Mouse (Mus musculus): ENCODE measurements at regions not wholly inside any gene's neighbourhood (a gene's known extent, or its start where the extent isn't known, plus 50 kb on each side); places are given as distances from the start of the nearest gene placed in this dataset.

GRCm38 (mm10) chr4:101331231-101331630 lies 66.1 kb upstream of the Jak1 start:
- no peak for TF ChIP-seq TAL1 (IDR thresholded peaks at IDR 0.05; ENCODE audit: low read length)
- no peak for TF ChIP-seq GATA1 (IDR thresholded peaks at IDR 0.05; ENCODE audit: low read length)
- H3K27me3 ChIP-seq (ENCODE audit: control insufficient read depth), result no peaks in the 10 kb centered on the region
- no peaks in the 10 kb centered on the region for H3K36me3 ChIP-seq (ENCODE audit: control insufficient read depth)
- H3K9me3 ChIP-seq (ENCODE audit: control insufficient read depth, low read length), result no peaks in the 10 kb centered on the region
- H3K4me3 ChIP-seq (replicated peaks), result no peak overlapping the region
- H3K4me1 ChIP-seq (ENCODE audit: control insufficient read depth), result no peaks in the 10 kb centered on the region

GRCm38 (mm10) chr4:101329060-101329459 lies 64.0 kb upstream of the Jak1 start:
- Histone ChIP-seq H3K27me3 (ENCODE audit: control insufficient read depth) (no peaks in the 10 kb centered on the region), H3K4me3 (replicated peaks) (no peak overlapping the region), H3K4me1 (ENCODE audit: control insufficient read depth) (no peaks in the 10 kb centered on the region), H3K9me3 (ENCODE audit: control insufficient read depth, low read length) (no peaks in the 10 kb centered on the region), H3K36me3 (ENCODE audit: control insufficient read depth) (no peaks in the 10 kb centered on the region)
- no peak for TF ChIP-seq GATA1 (IDR thresholded peaks at IDR 0.05; ENCODE audit: low read length)
- no peak for TF ChIP-seq TAL1 (IDR thresholded peaks at IDR 0.05; ENCODE audit: low read length)

DNA sequence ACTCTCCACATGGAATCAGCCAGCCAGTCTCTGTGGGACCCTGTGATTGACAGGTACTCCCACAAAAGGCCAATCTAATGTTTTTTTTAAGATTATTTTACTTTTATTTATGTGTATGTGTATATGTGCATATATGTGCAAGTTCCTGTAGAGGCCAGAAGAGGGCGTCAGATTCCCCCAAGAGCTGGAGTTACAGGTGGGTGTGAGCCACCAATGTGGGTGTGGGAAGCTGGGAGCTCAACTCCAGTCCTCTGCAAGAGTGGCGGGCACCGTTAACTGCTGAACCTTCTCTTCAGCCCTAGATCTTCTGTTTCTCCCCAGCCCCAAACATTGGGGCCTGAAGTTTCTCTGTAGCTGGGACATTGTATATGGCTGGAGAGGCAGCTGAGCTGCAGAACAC lies 61.0 kb upstream of the Jak1 start:
- Histone ChIP-seq H3K36me3 (ENCODE audit: control insufficient read depth) (no peaks in the 10 kb centered on the region), H3K9me3 (ENCODE audit: control insufficient read depth, low read length) (no peaks in the 10 kb centered on the region), H3K4me1 (ENCODE audit: control insufficient read depth) (no peaks in the 10 kb centered on the region), H3K4me3 (replicated peaks) (no peak overlapping the region), H3K27me3 (ENCODE audit: control insufficient read depth) (no peaks in the 10 kb centered on the region)
- TF ChIP-seq GATA1 (IDR thresholded peaks at IDR 0.05; ENCODE audit: low read length), result no peak
- no peak for TF ChIP-seq TAL1 (IDR thresholded peaks at IDR 0.05; ENCODE audit: low read length)

- H3K27me3 ChIP-seq (ENCODE audit: control insufficient read depth), result no peaks in the 10 kb centered on the region
- no peak overlapping the region for H3K4me3 ChIP-seq (replicated peaks)
- H3K36me3 ChIP-seq (ENCODE audit: control insufficient read depth), result no peaks in the 10 kb centered on the region
- TF ChIP-seq GATA1 (IDR thresholded peaks at IDR 0.05; ENCODE audit: low read length) (no peak), TAL1 (IDR thresholded peaks at IDR 0.05; ENCODE audit: low read length) (no peak)
- H3K9me3 ChIP-seq (ENCODE audit: control insufficient read depth, low read length), result no peaks in the 10 kb centered on the region
- H3K4me1 ChIP-seq (ENCODE audit: control insufficient read depth), result no peaks in the 10 kb centered on the region
Measured at GRCm38 (mm10) chr4:101321731-101322130, 56.6 kb upstream of the Jak1 start.

GRCm38 (mm10) chr4:101320587-101320986 lies 55.5 kb upstream of the Jak1 start:
- TF ChIP-seq TAL1 (IDR thresholded peaks at IDR 0.05; ENCODE audit: low read length), result no peak
- no peak for TF ChIP-seq GATA1 (IDR thresholded peaks at IDR 0.05; ENCODE audit: low read length)
- Histone ChIP-seq H3K4me1 (ENCODE audit: control insufficient read depth) (no peaks in the 10 kb centered on the region), H3K9me3 (ENCODE audit: control insufficient read depth, low read length) (no peaks in the 10 kb centered on the region), H3K4me3 (replicated peaks) (no peak overlapping the region), H3K27me3 (ENCODE audit: control insufficient read depth) (no peaks in the 10 kb centered on the region), H3K36me3 (ENCODE audit: control insufficient read depth) (no peaks in the 10 kb centered on the region)

- H3K9me3 ChIP-seq (ENCODE audit: control insufficient read depth, low read length), result no peaks in the 10 kb centered on the region
- no peak overlapping the region for H3K4me3 ChIP-seq (replicated peaks)
- TF ChIP-seq TAL1 (IDR thresholded peaks at IDR 0.05; ENCODE audit: low read length), result no peak
- no peak for TF ChIP-seq GATA1 (IDR thresholded peaks at IDR 0.05; ENCODE audit: low read length)
- no peaks in the 10 kb centered on the region for H3K27me3 ChIP-seq (ENCODE audit: control insufficient read depth)
- H3K4me1 ChIP-seq (ENCODE audit: control insufficient read depth), result no peaks in the 10 kb centered on the region
- no peaks in the 10 kb centered on the region for H3K36me3 ChIP-seq (ENCODE audit: control insufficient read depth)
Measured at GRCm38 (mm10) chr4:101319681-101320220, 54.7 kb upstream of the Jak1 start.

- H3K4me1 ChIP-seq (ENCODE audit: control insufficient read depth), result no peaks in the 10 kb centered on the region
- no peak overlapping the region for H3K4me3 ChIP-seq (replicated peaks)
- H3K36me3 ChIP-seq (ENCODE audit: control insufficient read depth), result no peaks in the 10 kb centered on the region
- H3K9me3 ChIP-seq (ENCODE audit: control insufficient read depth, low read length), result no peaks in the 10 kb centered on the region
- TF ChIP-seq GATA1 (IDR thresholded peaks at IDR 0.05; ENCODE audit: low read length), result no peak
- no peak for TF ChIP-seq TAL1 (IDR thresholded peaks at IDR 0.05; ENCODE audit: low read length)
- H3K27me3 ChIP-seq (ENCODE audit: control insufficient read depth), result peaks cover 8% of the 10 kb centered on the region
Measured at GRCm38 (mm10) chr4:101318836-101319235, 53.8 kb upstream of the Jak1 start.

DNA sequence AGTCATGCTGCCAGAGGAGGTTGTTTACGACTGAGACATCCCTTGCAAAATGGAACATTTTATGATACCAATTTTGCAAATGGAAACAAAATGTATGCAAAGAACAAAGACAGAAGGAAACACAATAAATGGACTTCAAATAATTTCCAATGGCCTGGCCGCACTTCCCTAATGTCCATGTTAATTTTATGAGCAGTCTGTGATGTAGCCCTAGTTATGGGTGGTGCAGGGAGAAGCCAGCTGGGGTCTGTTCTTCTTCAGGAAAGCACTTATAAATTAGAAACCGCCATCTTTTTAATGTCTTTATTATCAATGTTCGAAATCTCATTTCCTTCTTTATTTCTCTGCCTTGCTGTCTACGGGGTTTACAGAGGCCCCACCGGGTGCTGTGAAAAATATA lies 51.0 kb upstream of the Jak1 start:
- no peaks in the 10 kb centered on the region for H3K9me3 ChIP-seq (ENCODE audit: control insufficient read depth, low read length)
- H3K27me3 ChIP-seq (ENCODE audit: control insufficient read depth), result peaks cover 23% of the 10 kb centered on the region
- no peaks in the 10 kb centered on the region for H3K36me3 ChIP-seq (ENCODE audit: control insufficient read depth)
- TF ChIP-seq GATA1 (IDR thresholded peaks at IDR 0.05; ENCODE audit: low read length), result no peak
- TF ChIP-seq TAL1 (IDR thresholded peaks at IDR 0.05; ENCODE audit: low read length), result no peak
- no peak overlapping the region for H3K4me3 ChIP-seq (replicated peaks)
- no peaks in the 10 kb centered on the region for H3K4me1 ChIP-seq (ENCODE audit: control insufficient read depth)

All from erythroblast, embryonic 14.5 days (primary cell).